Mouse (Mus musculus) cortical plate, adult 2 months (tissue): ENCODE data around the gene Ctxn2. TPM values are rescaled to one million over a fixed set of nuclear protein-coding genes. Genes with fewer than 3 reads are reported as not detected.

Experiments
- H3K27ac ChIP-seq: fragments of 200-500 bp; 2 replicates; pipeline ENCODE4 v1.5.1; 2012; ENCODE audit warnings: low read length, control low read depth, inconsistent platforms; ENCODE audit not compliant: insufficient read depth
- H3K4me1 ChIP-seq: fragments of 200-500 bp; 2 replicates; pipeline ENCODE4 v1.6.1; 2011; ENCODE audit warnings: low read length; ENCODE audit not compliant: control insufficient read depth, insufficient read depth
- H3K4me3 ChIP-seq: fragments of 200-500 bp; 2 replicates; pipeline ENCODE4 v1.5.1; 2011; ENCODE audit warnings: mild to moderate bottlenecking, low read length, control low read depth; ENCODE audit not compliant: insufficient read depth
- CTCF ChIP-seq: fragments of 200-500 bp; IDR thresholded peaks from 2 replicates; pipeline ENCODE4 v1.5.1; 2011; ENCODE audit warnings: mild to moderate bottlenecking, control low read depth, low read length; ENCODE audit not compliant: insufficient read depth; ENCODE audit errors: extremely low read depth
- POLR2A ChIP-seq: fragments of 200-500 bp; IDR thresholded peaks from 2 replicates; pipeline ENCODE4 v1.6.1; 2011; ENCODE audit warnings: mild to moderate bottlenecking, low read length, control low read depth; ENCODE audit not compliant: insufficient read depth; ENCODE audit errors: extremely low read depth
- polyA plus RNA-seq: library from polyadenylated mRNA; depleted of rRNA; stranded (reverse); fragments of >200 nt; gene quantifications from 2 replicates; pipeline ENCODE4 v1.2.3, GENCODE M21; 2012; rRNA removed

Ctxn2 gene
- polyA plus RNA-seq, 1 experiment, result 7.2 TPM

DNA sequence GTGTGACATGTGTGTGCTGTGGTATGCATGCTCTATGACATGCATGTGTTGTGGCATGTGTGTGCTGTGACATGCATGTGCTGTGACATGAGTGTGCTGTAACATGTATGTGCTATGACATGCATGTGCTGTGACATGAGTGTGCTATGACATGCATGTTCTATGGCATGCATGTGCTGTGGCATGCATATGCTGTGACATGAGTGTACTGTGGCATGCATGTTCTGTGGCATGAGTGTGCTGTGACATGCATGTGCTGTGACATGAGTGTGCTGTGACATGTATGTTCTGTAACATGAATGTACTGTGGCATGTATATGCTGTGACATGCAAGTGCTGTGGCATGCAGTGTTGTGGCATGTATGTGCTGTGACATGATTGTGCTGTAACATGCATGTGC is 56.4 kb downstream of the Ctxn2 start:
- H3K4me3 ChIP-seq, result no peak overlapping the region
- no peaks in the 10 kb centered on the region for H3K4me1 ChIP-seq
- TF ChIP-seq POLR2A (no peak), CTCF (no peak)
- H3K27ac ChIP-seq, result no peak overlapping the region

DNA sequence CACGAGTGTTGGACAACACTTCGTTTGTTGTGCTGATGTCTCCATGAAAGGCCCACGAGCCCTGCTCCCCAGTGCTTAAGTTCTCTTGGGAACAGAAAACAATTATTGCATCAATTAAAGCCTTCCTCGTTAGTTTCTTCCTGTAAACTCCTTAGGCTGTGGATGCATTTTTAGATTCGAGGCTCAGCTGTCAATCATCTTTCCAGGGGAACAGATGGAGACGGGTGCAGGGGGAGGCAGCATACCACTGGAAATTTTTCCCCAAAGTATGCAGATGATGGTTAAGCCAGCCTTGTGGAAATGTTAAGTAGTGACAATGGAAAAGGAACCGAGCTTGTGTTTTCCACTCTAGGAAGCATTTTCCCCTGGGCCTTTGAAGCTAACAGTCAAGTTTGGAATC is 60.3 kb downstream of the Ctxn2 start:
- no peak for TF ChIP-seq CTCF
- no peak for TF ChIP-seq POLR2A
- no peak overlapping the region for H3K27ac ChIP-seq
- H3K4me3 ChIP-seq, result no peak overlapping the region
- no peaks in the 10 kb centered on the region for H3K4me1 ChIP-seq

Other genes with a start within 250 kb of the Ctxn2 start
- gene Slc24a5, start 68.6 kb upstream of the Ctxn2 start, polyA plus RNA-seq, result 0.30 and 0.40 TPM in 2 replicates
- 69.7 and 77.5 TPM in 2 replicates for gene Myef2, start 13.0 kb upstream of the Ctxn2 start, polyA plus RNA-seq
- 0.02 and 0.04 TPM in 2 replicates for gene Slc12a1, start 15.8 kb downstream of the Ctxn2 start, polyA plus RNA-seq
- 32.4 and 34.6 TPM in 2 replicates for gene Dut, start 110.5 kb downstream of the Ctxn2 start, polyA plus RNA-seq